Mouse (Mus musculus): Measurements from ENCODE around the gene Iqce. TPM values are rescaled to one million over a fixed set of nuclear protein-coding genes. Genes with fewer than 3 reads are reported as not detected.
"Not testable (repeated sequence)": the region's sequence is repeated elsewhere in the genome, so short reads cannot be mapped to it uniquely, and the experiment has no call there.

Gene Iqce
- total RNA-seq, 1 experiment from 2014 or later = 21.2 TPM

GRCm38 (mm10) chr5:140672603-140673002 lies 29.6 kb downstream of the Iqce start:
- not testable (repeated sequence) for ATAC-seq (ENCODE audit: extremely low read depth, insufficient number of reproducible peaks, low FRiP score, poor library complexity, severe bottlenecking)

- ATAC-seq (ENCODE audit: extremely low read depth, insufficient number of reproducible peaks, low FRiP score, poor library complexity, severe bottlenecking) = no peak
Measured at GRCm38 (mm10) chr5:140672115-140672514, 30.1 kb downstream of the Iqce start.

- ATAC-seq (ENCODE audit: extremely low read depth, insufficient number of reproducible peaks, low FRiP score, poor library complexity, severe bottlenecking) = peak; percentile 67
Measured at GRCm38 (mm10) chr5:140663621-140664180, 38.5 kb downstream of the Iqce start.

GRCm38 (mm10) chr5:140662741-140663592 lies 39.2 kb downstream of the Iqce start:
- peak; percentile 64 for ATAC-seq (ENCODE audit: extremely low read depth, insufficient number of reproducible peaks, low FRiP score, poor library complexity, severe bottlenecking)

DNA sequence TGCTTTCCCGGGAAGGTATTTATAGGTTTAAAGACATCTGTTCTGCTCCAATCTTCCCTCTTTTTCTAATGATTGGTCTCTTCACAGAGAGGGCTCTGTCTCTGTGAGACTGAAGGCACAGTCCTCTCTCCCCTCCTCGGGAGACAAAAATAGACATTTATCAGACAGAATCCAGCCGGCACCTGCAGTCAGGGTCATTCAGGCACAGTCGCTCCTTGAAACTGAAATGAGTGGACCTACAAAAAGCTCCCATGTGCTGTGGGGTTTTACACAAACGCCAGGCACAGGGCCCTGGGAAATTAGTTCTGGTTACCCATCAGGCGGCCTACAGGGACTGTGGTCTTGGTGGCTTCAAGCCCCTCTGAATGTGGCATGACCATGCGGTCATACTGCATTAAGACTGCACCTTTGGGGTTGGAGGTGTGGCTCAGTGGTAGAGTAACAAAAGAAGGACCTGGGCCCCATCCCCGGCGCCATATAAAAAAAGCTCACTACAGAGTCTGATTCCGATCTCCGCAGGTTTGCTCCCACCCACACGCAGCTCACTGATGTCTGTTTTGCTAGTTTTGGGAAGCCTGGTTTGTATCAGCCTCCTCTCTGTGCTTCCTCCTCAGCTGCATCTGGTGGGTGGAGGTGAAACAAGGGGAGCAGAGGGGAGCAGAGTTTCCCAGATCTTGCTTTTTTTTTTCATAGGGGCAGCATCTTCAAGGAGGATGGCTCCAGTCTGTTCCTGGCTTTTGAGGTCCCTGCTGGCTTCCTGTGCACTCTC lies 40.1 kb downstream of the Iqce start:
- ATAC-seq (ENCODE audit: extremely low read depth, insufficient number of reproducible peaks, low FRiP score, poor library complexity, severe bottlenecking) = no peak

GRCm38 (mm10) chr5:140661427-140661826 lies 40.8 kb downstream of the Iqce start:
- ATAC-seq (ENCODE audit: extremely low read depth, insufficient number of reproducible peaks, low FRiP score, poor library complexity, severe bottlenecking) = no peak

GRCm38 (mm10) chr5:140660398-140660797 lies 41.8 kb downstream of the Iqce start:
- no peak for ATAC-seq (ENCODE audit: extremely low read depth, insufficient number of reproducible peaks, low FRiP score, poor library complexity, severe bottlenecking)

DNA sequence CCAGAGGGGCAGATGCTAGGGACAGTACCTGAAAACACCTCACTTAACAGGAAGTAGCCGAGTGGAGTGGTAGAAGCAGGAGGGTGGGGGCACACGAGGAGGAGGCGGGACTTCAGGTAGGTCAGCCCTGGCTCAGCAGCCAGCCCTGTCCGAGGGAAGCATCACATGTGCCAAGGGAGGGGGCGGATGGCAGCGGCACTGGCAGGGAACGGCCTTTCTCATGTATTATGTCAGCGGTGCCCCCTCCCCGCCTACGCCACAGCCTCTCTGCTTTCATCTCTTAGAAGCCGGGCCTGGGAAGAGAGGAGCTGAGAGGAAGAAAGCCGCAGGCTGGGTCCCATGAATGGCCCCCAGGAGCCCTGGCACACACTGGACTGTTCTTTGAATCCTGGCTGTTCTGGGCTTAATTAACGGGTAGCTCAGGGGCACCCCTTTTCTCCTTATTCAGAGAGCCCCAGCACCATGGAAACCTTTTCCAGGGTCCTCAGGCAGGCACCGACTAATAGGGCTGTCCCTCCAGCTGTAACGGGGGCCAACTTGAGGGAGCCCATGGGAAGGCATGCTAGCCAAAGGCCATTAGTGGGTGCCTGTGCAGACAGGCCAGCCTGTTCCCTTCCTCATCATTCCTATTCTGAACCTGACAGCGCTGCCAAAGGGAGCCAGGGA lies 42.4 kb downstream of the Iqce start:
- no peak for ATAC-seq (ENCODE audit: extremely low read depth, insufficient number of reproducible peaks, low FRiP score, poor library complexity, severe bottlenecking)

DNA sequence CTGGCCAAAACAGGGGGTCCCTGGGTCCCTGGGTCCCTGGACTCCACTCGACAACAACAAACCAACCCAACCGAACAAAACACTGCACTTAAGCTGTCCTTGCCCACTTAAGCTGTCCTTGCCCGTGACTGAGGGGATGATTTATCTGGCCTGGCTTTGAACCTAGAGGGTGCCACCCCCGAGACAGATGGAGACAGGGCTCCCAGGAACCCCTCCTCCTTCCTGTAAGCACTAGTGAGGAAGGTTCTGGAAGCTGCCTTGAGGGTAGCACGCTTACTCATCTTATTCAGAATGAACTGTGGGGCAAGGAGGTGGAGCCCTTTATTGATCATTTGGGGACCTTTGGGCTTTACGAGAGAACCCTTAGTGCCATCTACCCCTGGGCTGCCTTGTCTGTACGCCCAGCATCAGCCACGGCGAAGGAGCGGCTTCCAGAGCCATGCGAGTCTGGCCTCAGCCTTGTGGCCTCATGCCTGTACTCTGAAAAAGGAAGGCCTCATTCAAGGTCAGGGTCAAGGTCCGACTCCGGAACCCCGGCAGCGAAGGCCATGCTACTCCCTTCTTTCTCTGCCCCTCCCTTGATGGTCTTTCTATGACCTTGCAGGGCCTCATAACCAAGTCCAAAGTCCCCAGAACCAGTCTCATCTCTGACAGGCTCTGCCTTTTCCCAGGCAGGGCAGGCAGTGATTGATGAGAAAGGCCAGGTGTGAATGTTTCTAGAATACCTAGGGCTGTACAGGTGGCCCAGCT lies 47.9 kb downstream of the Iqce start:
- ATAC-seq (ENCODE audit: extremely low read depth, insufficient number of reproducible peaks, low FRiP score, poor library complexity, severe bottlenecking) = no peak

DNA sequence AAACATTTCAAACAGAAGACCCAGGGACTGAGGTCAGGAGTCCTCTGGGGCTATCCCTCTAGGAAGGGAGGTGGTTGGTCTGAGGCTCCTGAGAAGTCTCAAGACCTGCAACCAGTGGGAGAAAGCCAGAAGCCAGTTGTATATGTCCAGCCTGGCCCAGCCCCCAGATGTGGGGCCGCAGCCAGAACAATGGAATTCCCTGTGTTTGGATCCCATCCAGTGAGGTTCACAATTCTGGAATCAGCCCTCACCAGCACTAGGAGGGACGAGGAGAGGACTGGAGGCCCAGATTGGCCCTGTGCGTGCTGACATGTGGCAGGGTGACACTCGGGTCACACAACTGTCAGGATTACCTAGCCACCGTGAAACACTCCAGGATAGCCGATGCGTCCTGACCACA lies 49.6 kb downstream of the Iqce start:
- ATAC-seq (ENCODE audit: extremely low read depth, insufficient number of reproducible peaks, low FRiP score, poor library complexity, severe bottlenecking) = no peak

DNA sequence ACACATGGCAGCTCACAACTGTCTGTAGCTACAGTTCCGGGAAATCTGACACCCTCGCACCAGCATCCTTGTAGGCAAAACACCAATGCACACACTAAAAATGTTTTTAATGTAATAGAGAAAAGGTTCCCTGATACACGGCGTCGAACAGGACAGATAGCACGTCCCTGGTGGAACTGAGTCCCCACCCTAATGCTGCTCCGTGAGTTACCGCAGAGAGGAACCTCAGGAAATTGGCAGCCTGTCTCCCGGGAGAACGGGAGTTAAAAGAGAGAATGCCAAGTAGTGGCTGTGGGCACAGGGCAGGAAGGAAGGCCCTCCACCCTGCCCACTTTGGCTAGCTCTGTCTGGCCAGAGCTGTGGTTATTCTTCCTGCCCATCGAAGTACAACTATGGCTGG lies 50.9 kb downstream of the Iqce start:
- no peak for ATAC-seq (ENCODE audit: extremely low read depth, insufficient number of reproducible peaks, low FRiP score, poor library complexity, severe bottlenecking)

DNA sequence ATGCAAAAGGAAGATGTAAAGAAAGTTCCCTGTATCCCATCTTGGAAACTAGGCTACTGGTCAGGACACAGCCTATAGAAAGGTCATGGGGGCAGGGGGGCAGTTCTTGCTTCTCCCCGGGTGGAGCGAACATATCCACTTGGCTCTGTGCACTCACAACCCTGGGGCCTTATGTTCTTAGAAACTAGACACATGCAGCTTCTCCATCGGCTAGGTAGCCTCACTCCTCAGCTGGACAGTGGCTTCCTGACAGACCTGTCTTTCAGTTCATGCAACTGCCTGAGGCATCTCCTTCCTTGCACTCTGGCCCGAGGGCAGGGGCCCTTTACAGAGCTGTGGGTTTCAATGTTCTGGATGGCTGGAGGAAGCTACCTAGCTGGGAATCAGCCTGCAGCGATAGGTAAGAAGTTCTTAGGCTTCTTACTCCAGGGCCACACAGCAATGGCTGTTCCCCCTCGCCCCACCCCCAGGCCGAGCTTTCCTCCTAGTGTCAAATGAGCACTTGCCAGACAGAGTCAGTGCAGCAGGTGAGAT lies 52.2 kb downstream of the Iqce start:
- no peak for ATAC-seq (ENCODE audit: extremely low read depth, insufficient number of reproducible peaks, low FRiP score, poor library complexity, severe bottlenecking)

- peak; percentile 92 for ATAC-seq (ENCODE audit: extremely low read depth, insufficient number of reproducible peaks, low FRiP score, poor library complexity, severe bottlenecking)
Measured at GRCm38 (mm10) chr5:140649101-140649667, 53.0 kb downstream of the Iqce start.

- ATAC-seq (ENCODE audit: extremely low read depth, insufficient number of reproducible peaks, low FRiP score, poor library complexity, severe bottlenecking) = peak; percentile 2; the same call in 1 of the 2 replicates
Measured at GRCm38 (mm10) chr5:140648519-140649100, 53.6 kb downstream of the Iqce start, which contains the start of gene Ttyh3. TSS of gene Ttyh3 (minus strand) at chr5:140649031.

- ATAC-seq (ENCODE audit: extremely low read depth, insufficient number of reproducible peaks, low FRiP score, poor library complexity, severe bottlenecking) = no peak
Measured at GRCm38 (mm10) chr5:140647821-140648518, 54.2 kb downstream of the Iqce start.

- no peak for ATAC-seq (ENCODE audit: extremely low read depth, insufficient number of reproducible peaks, low FRiP score, poor library complexity, severe bottlenecking)
Measured at GRCm38 (mm10) chr5:140647031-140647760, 55.0 kb downstream of the Iqce start.
